Mouse (Mus musculus) midbrain, embryonic 12.5 days (tissue): ENCODE data around the gene Vti1a. TPM values are rescaled to one million over a fixed set of nuclear protein-coding genes. Genes with fewer than 3 reads are reported as not detected.

ENCODE experiments used
- ATAC-seq: fragments of 200-750 bp; cut with Nextera tagmentation; 2 replicates; pipeline ENCODE4 v1.8.0; 2017; ENCODE audit warnings: low read depth, moderate TSS enrichment, moderate library complexity; ENCODE audit not compliant: low FRiP score
- H3K27ac ChIP-seq: fragments of 300-500 bp; sonication (generic); replicated peaks from 2 replicates; pipeline ENCODE4 v1.5.1; 2016; ENCODE audit warnings: mild to moderate bottlenecking
- H3K27me3 ChIP-seq: fragments of 300-500 bp; sonication (generic); 2 replicates; pipeline ENCODE4 v1.6.1; 2016; ENCODE audit warnings: mild to moderate bottlenecking
- H3K36me3 ChIP-seq: fragments of 300-500 bp; sonication (generic); 2 replicates; pipeline ENCODE4 v1.6.1; 2016
- H3K4me1 ChIP-seq: fragments of 300-500 bp; sonication (generic); 2 replicates; pipeline ENCODE4 v1.6.1; 2016
- H3K4me2 ChIP-seq: fragments of 300-500 bp; sonication (generic); replicated peaks from 2 replicates; pipeline ENCODE4 v1.6.1; 2016; ENCODE audit warnings: mild to moderate bottlenecking, moderate library complexity
- H3K4me3 ChIP-seq: fragments of 300-500 bp; sonication (generic); 2 replicates; pipeline ENCODE4 v1.5.1; 2016; ENCODE audit warnings: mild to moderate bottlenecking
- H3K9ac ChIP-seq: fragments of 300-500 bp; sonication (generic); replicated peaks from 2 replicates; pipeline ENCODE4 v1.6.1; 2016; ENCODE audit warnings: mild to moderate bottlenecking, moderate library complexity
- H3K9me3 ChIP-seq: fragments of 300-500 bp; sonication (generic); 2 replicates; pipeline ENCODE4 v1.6.1; 2016; ENCODE audit warnings: mild to moderate bottlenecking
- WGBS: fragments of 180-500 bp; shearing (Covaris S2); methylation state at CpG from one replicate; pipeline ENCODE4 v1.1.7; 2016; 5-methylcytosine and 5-hydroxymethylcytosine counted together
- polyA plus RNA-seq: library from polyadenylated mRNA; unstranded; fragments of >200 nt; fragmentation: Nextera tagmentation; extraction: Ambion mirVana; gene quantifications from 2 replicates; pipeline ENCODE4 v1.2.1, GENCODE M21; 2016

Gene Vti1a
- polyA plus RNA-seq, 1 experiment from 2014 or later = 34.1 TPM

GRCm38 (mm10) chr19:55292210-55292850 lies 23.8 kb upstream of the Vti1a start:
- H3K36me3 ChIP-seq = peaks cover 31% of the 10 kb centered on the region
- no peak overlapping the region for H3K4me2 ChIP-seq
- WGBS = 89% methylated on average over 2 of the region's 2 CpGs
- no peaks in the 10 kb centered on the region for H3K9me3 ChIP-seq
- no peak for ATAC-seq
- no peaks in the 10 kb centered on the region for H3K27me3 ChIP-seq
- no peak overlapping the region for H3K9ac ChIP-seq
- H3K4me1 ChIP-seq = peaks cover 7% of the 10 kb centered on the region
- H3K4me3 ChIP-seq = no peak overlapping the region
- no peak overlapping the region for H3K27ac ChIP-seq

DNA sequence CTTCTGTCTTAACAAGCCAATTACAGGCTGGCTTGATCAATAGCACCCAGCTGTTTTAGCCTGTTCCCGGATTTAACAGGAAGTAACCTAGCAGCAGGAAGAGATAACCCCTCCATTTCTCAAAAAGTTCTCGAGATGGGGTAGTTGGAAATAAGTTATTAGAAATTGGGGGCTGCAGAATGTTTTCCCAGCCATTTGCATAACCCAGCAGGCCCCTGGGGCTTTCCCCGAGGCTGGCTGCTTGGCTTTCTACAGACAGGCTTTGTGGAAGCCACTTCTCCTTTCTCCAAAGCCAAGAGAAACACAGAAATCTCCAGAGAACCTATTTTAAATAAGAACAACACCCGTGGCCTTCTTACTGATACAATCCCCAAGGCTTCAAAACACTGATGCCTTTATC lies 22.9 kb upstream of the Vti1a start:
- peaks cover 7% of the 10 kb centered on the region for H3K4me1 ChIP-seq
- H3K9me3 ChIP-seq = no peaks in the 10 kb centered on the region
- no peak overlapping the region for H3K9ac ChIP-seq
- no peak overlapping the region for H3K4me3 ChIP-seq
- peaks cover 36% of the 10 kb centered on the region for H3K36me3 ChIP-seq
- WGBS = 23% methylated on average over 4 of the region's 4 CpGs
- no peak for ATAC-seq
- H3K27me3 ChIP-seq = no peaks in the 10 kb centered on the region
- no peak overlapping the region for H3K4me2 ChIP-seq
- no peak overlapping the region for H3K27ac ChIP-seq

DNA sequence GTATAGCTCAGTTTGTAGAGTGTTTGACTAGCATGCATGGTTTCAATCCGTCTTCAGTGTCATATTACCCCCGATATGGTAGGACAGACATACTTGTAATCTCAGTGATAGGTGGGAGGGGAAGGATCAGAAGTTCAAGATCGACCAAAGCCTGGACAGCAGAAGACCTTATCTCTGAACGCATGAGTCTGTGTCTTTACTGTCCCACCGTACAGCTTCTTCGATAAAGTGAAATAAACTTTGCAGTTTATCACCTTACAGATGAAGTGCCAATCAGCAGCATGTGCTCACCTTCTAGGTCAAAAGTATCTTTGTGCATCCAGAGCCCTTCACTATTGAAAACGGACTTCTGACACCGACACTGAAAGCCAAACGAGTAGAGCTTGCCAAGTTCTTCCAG lies 21.0 kb upstream of the Vti1a start:
- no peak overlapping the region for H3K27ac ChIP-seq
- WGBS = 94% methylated on average over 9 of the region's 9 CpGs
- no peaks in the 10 kb centered on the region for H3K27me3 ChIP-seq
- no peak for ATAC-seq
- H3K9me3 ChIP-seq = no peaks in the 10 kb centered on the region
- H3K9ac ChIP-seq = no peak overlapping the region
- no peak overlapping the region for H3K4me3 ChIP-seq
- H3K4me1 ChIP-seq = peaks cover 7% of the 10 kb centered on the region
- H3K4me2 ChIP-seq = no peak overlapping the region
- H3K36me3 ChIP-seq = peaks cover 45% of the 10 kb centered on the region

- Histone ChIP-seq H3K4me3 (no peak overlapping the region), H3K9ac (no peak overlapping the region), H3K36me3 (peaks cover 49% of the 10 kb centered on the region), H3K9me3 (no peaks in the 10 kb centered on the region), H3K4me2 (no peak overlapping the region), H3K27ac (no peak overlapping the region), H3K4me1 (peaks cover 7% of the 10 kb centered on the region), H3K27me3 (no peaks in the 10 kb centered on the region)
- no peak for ATAC-seq
- WGBS = 91% methylated on average over 3 of the region's 3 CpGs
Observed at GRCm38 (mm10) chr19:55295556-55295955, 20.5 kb upstream of the Vti1a start.

DNA sequence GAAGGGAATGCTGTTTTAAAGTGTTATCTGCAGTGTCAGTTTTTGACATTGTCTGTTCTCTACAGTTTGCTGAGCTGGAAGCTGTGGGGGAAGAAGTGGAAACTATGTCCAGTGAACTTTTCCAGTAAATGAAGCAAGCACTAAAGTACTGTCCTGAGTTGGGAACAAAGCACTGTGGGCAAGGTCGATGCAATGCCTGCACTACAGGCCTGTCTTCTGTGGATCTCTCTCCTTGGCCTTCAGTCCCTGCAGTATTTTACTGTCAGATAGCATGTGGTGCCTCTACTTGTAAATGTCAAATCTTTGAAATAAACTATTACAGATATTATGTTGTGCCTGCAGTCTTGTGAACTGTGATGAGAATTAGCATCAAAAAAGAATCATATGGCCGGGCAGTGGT lies 19.8 kb upstream of the Vti1a start:
- Histone ChIP-seq H3K4me1 (peaks cover 7% of the 10 kb centered on the region), H3K9ac (no peak overlapping the region), H3K4me2 (no peak overlapping the region), H3K27ac (no peak overlapping the region), H3K36me3 (peaks cover 56% of the 10 kb centered on the region), H3K27me3 (no peaks in the 10 kb centered on the region), H3K4me3 (no peak overlapping the region), H3K9me3 (no peaks in the 10 kb centered on the region)
- WGBS = 95% methylated on average over 2 of the region's 2 CpGs
- ATAC-seq = no peak

- Histone ChIP-seq H3K4me2 (no peak overlapping the region), H3K4me1 (peaks cover 7% of the 10 kb centered on the region), H3K9me3 (no peaks in the 10 kb centered on the region), H3K4me3 (no peak overlapping the region), H3K27me3 (no peaks in the 10 kb centered on the region), H3K9ac (no peak overlapping the region), H3K36me3 (peaks cover 66% of the 10 kb centered on the region), H3K27ac (no peak overlapping the region)
- WGBS = 89% methylated on average over 2 of the region's 2 CpGs
- no peak for ATAC-seq
Observed at GRCm38 (mm10) chr19:55297489-55297888, 18.6 kb upstream of the Vti1a start.

- H3K36me3 ChIP-seq = peaks cover 71% of the 10 kb centered on the region
- no peaks in the 10 kb centered on the region for H3K27me3 ChIP-seq
- no peak overlapping the region for H3K9ac ChIP-seq
Observed at GRCm38 (mm10) chr19:55297961-55298360, 18.1 kb upstream of the Vti1a start.

GRCm38 (mm10) chr19:55299378-55299777 lies 16.7 kb upstream of the Vti1a start:
- H3K4me3 ChIP-seq = no peak overlapping the region
- H3K27ac ChIP-seq = no peak overlapping the region
- H3K4me1 ChIP-seq = no peaks in the 10 kb centered on the region
- ATAC-seq = no peak
- H3K36me3 ChIP-seq = peaks cover 81% of the 10 kb centered on the region
- H3K27me3 ChIP-seq = no peaks in the 10 kb centered on the region
- H3K9me3 ChIP-seq = no peaks in the 10 kb centered on the region
- 88% methylated on average over 1 of the region's 1 CpGs for WGBS
- H3K4me2 ChIP-seq = no peak overlapping the region
- H3K9ac ChIP-seq = no peak overlapping the region

More at GRCm38 (mm10) chr19:55297961-55298360, 18.1 kb upstream of the Vti1a start:
- ATAC-seq = no peak
- Histone ChIP-seq H3K4me2 (no peak overlapping the region), H3K27ac (no peak overlapping the region), H3K9me3 (no peaks in the 10 kb centered on the region), H3K4me3 (no peak overlapping the region), H3K4me1 (peaks cover 7% of the 10 kb centered on the region)
- 82% methylated on average over 5 of the region's 5 CpGs for WGBS

DNA sequence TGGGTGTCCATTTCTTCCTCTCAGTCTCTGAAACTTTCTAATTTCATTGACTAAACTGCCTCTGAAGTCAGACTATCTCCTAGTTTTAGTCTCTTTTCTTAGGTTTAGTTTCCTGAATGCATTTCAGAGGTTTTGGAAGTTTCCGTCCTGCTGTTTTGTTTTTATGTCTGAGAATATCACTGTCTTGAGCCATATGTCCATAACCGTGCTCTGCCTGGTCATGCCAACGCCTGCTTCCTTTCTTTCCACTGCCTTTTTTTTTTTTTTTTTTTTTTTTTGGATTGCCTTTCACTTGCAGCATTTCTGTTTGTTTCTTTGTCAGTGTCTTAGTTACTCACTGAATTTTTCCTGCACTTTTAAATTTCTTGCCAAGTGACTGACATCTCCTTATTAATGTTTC lies 15.6 kb upstream of the Vti1a start:
- no peaks in the 10 kb centered on the region for H3K4me1 ChIP-seq
- no peak overlapping the region for H3K9ac ChIP-seq
- 83% methylated on average over 3 of the region's 3 CpGs for WGBS
- H3K9me3 ChIP-seq = no peaks in the 10 kb centered on the region
- H3K36me3 ChIP-seq = peaks cover 73% of the 10 kb centered on the region
- no peaks in the 10 kb centered on the region for H3K27me3 ChIP-seq
- no peak overlapping the region for H3K4me2 ChIP-seq
- no peak overlapping the region for H3K4me3 ChIP-seq
- no peak for ATAC-seq
- H3K27ac ChIP-seq = no peak overlapping the region

GRCm38 (mm10) chr19:55305024-55305423 lies 11.1 kb upstream of the Vti1a start:
- no peak for ATAC-seq
- Histone ChIP-seq H3K9me3 (no peaks in the 10 kb centered on the region), H3K36me3 (peaks cover 54% of the 10 kb centered on the region), H3K4me1 (no peaks in the 10 kb centered on the region), H3K27ac (no peak overlapping the region), H3K4me2 (no peak overlapping the region), H3K27me3 (no peaks in the 10 kb centered on the region), H3K4me3 (no peak overlapping the region), H3K9ac (no peak overlapping the region)

DNA sequence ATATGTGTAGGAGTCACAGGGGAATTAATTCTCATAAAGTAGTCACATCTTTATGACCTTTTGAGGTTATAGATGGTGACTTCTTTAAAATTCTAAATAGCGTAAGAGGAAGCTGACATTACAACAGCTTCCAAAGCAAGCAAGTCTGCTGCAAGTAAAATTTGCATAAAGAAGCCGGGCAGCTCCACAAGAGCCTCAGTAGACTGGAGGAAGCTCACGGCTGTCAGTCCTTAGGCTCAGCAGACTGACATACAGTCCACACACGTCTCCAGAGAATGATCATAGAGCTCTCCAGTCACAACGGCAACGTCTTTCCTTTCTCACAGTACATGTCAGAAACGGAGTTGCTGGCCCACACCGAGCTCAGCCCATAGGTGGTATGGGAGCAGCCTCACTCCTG lies 4.2 kb upstream of the Vti1a start:
- H3K9ac ChIP-seq = no peak overlapping the region
- no peaks in the 10 kb centered on the region for H3K9me3 ChIP-seq
- peaks cover 23% of the 10 kb centered on the region for H3K4me1 ChIP-seq
- H3K27me3 ChIP-seq = no peaks in the 10 kb centered on the region
- 91% methylated on average over 8 of the region's 8 CpGs for WGBS
- ATAC-seq = no peak
- H3K36me3 ChIP-seq = peaks cover 38% of the 10 kb centered on the region
- H3K27ac ChIP-seq = no peak overlapping the region
- H3K4me2 ChIP-seq = no peak overlapping the region
- H3K4me3 ChIP-seq = no peak overlapping the region

DNA sequence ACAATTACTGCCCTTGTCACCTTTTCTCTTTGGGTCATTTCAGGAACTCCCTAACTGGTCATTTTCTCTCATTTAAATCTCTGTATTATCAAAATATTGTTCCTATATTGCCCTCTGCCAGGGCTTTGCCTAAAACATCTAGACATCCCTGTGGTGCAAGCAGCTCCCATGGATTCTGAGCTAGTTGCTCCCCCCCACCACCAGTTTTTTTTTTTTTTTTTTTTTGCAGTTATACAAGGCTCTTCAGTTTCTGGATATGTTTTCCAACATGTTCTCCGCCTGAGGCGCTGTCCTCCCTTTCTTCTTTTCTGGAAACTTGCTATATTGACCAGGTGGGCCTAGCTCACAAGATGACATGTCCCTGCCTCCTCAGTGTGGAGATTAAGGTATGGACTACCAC lies 2.4 kb upstream of the Vti1a start:
- Histone ChIP-seq H3K36me3 (peaks cover 25% of the 10 kb centered on the region), H3K27ac (no peak overlapping the region), H3K9me3 (no peaks in the 10 kb centered on the region), H3K27me3 (no peaks in the 10 kb centered on the region), H3K4me2 (no peak overlapping the region), H3K9ac (no peak overlapping the region), H3K4me1 (peaks cover 32% of the 10 kb centered on the region), H3K4me3 (no peak overlapping the region)
- 93% methylated on average over 2 of the region's 2 CpGs for WGBS
- ATAC-seq = no peak
